12 mouse cellular contexts compared by ENCODE assay signal in the genomic region with DNA sequence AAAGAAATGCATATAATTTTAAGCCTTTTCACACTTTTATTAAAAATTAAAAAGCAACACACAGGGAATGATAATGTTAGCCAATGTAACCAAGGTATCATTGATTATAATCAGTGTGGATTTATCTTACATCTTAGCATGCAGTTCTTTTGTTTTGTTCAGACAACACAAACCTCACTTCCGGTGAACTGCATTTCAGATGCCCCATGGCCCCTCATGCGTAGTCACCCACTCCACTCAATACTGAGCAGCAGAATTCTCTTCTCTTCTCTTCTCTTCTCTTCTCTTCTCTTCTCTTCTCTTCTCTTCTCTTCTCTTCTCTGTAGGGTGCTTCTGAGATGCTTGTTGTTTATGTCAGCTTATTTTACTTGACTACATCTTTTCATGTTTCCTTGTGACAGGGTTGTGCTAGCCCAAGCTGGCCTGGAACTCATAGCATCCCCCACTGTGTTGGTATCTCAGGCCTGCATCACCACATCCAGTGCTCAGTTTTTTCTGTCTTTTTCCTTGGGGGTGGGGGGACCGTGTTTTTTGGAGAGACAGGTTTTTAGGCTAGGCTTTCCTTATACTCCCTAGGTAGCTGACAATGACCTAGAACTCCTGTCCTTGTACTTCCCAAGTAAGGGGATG.
A peak's percentile ranks its signal among the peaks of the same experiment; 100 is the strongest.
DNase-seq lines count a peak whose midpoint lies in the region; ATAC-seq lines count a peak whose summit lies in the region.
"Had no signal": no experiment of that assay in that cellular context is flagged by ENCODE, and none has a peak within 500 bp of the region (broad histone marks: within the 10 kb centered on the region; RNA-seq: fewer than 3 reads in every experiment).

No protein-coding gene starts in this region.

- no peak for DNase-seq in heart, adult 18-20 months
- DNase-seq in retina, postnatal 1 day: peak; percentile 11
- DNase-seq in retina, embryonic 14.5 days (ENCODE audit: low spot score): no peak
- peak; percentile 53 for DNase-seq in naive thymus-derived CD4-positive, alpha-beta T cell, adult 2 months (ENCODE audit: low read depth)
- no peak for DNase-seq in cerebellum, adult 11-12 months
- no peak for DNase-seq in ovary, postnatal 10 days (ENCODE audit: low spot score)
- DNase-seq: kidney, adult 2 months; thymus, postnatal 25 days had no signal

- no peaks in the 10 kb centered on the region for H3K27me3 ChIP-seq in heart, embryonic 15.5 days
- no peaks in the 10 kb centered on the region for H3K27me3 ChIP-seq in hindbrain, embryonic 15.5 days
- H3K27me3 ChIP-seq: embryonic facial prominence, embryonic 12.5 days; limb, embryonic 13.5 days had no signal

- H3K4me2 ChIP-seq in heart, embryonic 15.5 days: no peak overlapping the region
- H3K4me2 ChIP-seq in hindbrain, embryonic 15.5 days: no peak overlapping the region

- H3K4me3 ChIP-seq in heart, embryonic 15.5 days: no peak overlapping the region
- no peak overlapping the region for H3K4me3 ChIP-seq in hindbrain, embryonic 15.5 days

- peak overlapping the region; percentile 66 for H3K27ac ChIP-seq in heart, embryonic 15.5 days
- 0 out of 2 replicates have a peak overlapping the region, but pooled peaks have one; percentile 53 for H3K27ac ChIP-seq in hindbrain, embryonic 15.5 days (replicated peaks)

- 63% methylated on average over 3 of the region's 3 CpGs for WGBS in heart, embryonic 15.5 days
- WGBS in hindbrain, embryonic 15.5 days: 43% methylated on average over 3 of the region's 3 CpGs

- no peak overlapping the region for H3K9ac ChIP-seq in heart, embryonic 15.5 days
- H3K9ac ChIP-seq in hindbrain, embryonic 15.5 days: no peak overlapping the region

- ATAC-seq in heart, embryonic 15.5 days (replicated peaks; ENCODE audit: insufficient number of reproducible peaks, insufficient read depth, low FRiP score, low read depth): no peak
- ATAC-seq in hindbrain, embryonic 15.5 days (ENCODE audit: low FRiP score, low read depth): no peak

- no peaks in the 10 kb centered on the region for H3K9me3 ChIP-seq in heart, embryonic 15.5 days (replicated peaks)
- no peaks in the 10 kb centered on the region for H3K9me3 ChIP-seq in hindbrain, embryonic 15.5 days
- H3K9me3 ChIP-seq: embryonic facial prominence, embryonic 12.5 days; limb, embryonic 13.5 days had no signal

- peaks cover 20% of the 10 kb centered on the region for H3K4me1 ChIP-seq in heart, embryonic 15.5 days (replicated peaks)
- H3K4me1 ChIP-seq in hindbrain, embryonic 15.5 days (replicated peaks): peaks cover 38% of the 10 kb centered on the region

- no peaks in the 10 kb centered on the region for H3K36me3 ChIP-seq in heart, embryonic 15.5 days
- no peaks in the 10 kb centered on the region for H3K36me3 ChIP-seq in hindbrain, embryonic 15.5 days
- H3K36me3 ChIP-seq: embryonic facial prominence, embryonic 12.5 days; limb, embryonic 13.5 days had no signal

Comparison
In these comparisons a context has a peak if more than half of its experiments do, and no peak if none do; other contexts are left out.
1. DNase-seq: peak in retina, postnatal 1 day (single experiment) and naive thymus-derived CD4-positive, alpha-beta T cell, adult 2 months (single experiment); none in heart, adult 18-20 months (0 of 2), retina, embryonic 14.5 days (single experiment), cerebellum, adult 11-12 months (single experiment) and ovary, postnatal 10 days (single experiment).